Mouse (Mus musculus): ENCODE data around the gene Sgsm1.

DNA sequence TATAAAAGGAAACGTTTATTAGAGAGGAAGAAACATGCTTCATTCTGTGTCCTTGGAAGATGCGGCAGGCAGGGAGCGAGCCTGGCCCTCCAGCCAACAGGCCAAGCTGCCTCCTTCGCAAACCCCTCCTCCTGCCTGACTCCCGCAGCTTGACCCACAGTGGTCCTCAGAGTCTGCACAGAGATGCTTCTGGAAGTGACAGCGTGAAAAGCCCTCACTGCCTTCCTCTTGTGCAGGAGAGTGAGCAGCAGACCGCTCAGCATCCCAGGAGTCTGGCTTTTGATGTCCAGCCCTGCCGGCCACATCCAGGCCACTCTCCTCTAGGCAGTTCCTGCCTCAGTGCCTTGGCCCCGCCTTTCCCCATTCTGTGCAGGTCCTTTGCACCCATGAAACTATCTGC is 11.2 kb downstream of the Sgsm1 start:
- TF ChIP-seq POLR2A (IDR thresholded peaks at IDR 0.05; ENCODE audit: insufficient read depth, low read length) (no peak), CTCF (IDR thresholded peaks at IDR 0.05; ENCODE audit: low read depth, low read length) (no peak), EP300 (IDR thresholded peaks at IDR 0.05; ENCODE audit: insufficient read depth, low read depth, low read length) (no peak)

Measured in ES-Bruce4 (cell line).